8 mouse cellular contexts compared by ENCODE assay signal in the genomic region with DNA sequence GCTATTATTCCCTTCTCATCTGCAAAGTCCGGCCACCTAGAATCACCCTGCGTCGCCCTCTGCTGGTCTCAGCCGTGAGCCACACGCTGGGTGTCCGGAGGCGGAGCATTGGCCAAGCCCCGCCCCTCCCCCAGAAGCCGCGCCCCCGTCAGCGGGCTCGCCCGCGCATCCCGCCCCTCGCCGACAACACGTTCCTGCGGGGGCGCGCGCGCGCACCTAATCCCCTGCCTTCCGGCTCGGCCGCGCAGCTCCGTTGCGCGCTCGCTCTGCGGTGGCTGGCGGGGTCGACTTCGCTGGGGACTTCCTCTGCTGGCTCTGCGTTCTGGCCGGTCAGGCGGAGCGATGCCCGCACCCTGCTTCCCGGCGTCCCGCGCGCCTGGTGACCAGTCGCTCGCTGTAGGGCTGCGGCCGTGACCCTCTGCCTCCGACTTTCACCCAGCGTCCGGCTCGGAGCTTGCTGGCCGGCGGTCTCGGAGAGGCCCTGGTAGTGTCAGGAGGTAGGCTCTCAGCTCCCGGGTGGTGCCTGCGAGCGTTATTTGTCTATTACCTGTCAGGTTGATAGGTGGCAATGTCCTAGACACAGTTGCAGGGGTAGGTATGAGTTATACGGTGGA. TPM values are rescaled to one million over a fixed set of nuclear protein-coding genes. Genes with fewer than 3 reads are reported as not detected.
DNase-seq lines count a peak whose midpoint lies in the region; ATAC-seq lines count a peak whose summit lies in the region.

A gene (plus strand): TSS at position 186 of the 614 bp plus-strand sequence.

- peak; percentile 97 for DNase-seq in ZHBTc4 (ENCODE audit: low read depth, low spot score)
- peak; percentile 82 to 87 for DNase-seq in gastrocnemius, adult 8-10 months (ENCODE audit: low spot score in 2 of 2)
- DNase-seq in induced T-regulatory cell, adult 2 months (ENCODE audit: low read depth): peak; percentile 95
- peak; percentile 56 to 92 for DNase-seq in left cerebral cortex, adult 9 months (ENCODE audit: low spot score in 2 of 2)
- DNase-seq in right cerebral cortex, postnatal 14 days: peak; percentile 95
- peak; percentile 89 to 90 for DNase-seq in urinary bladder, postnatal 36 days (ENCODE audit: low spot score in 2 of 2)

- ATAC-seq in common myeloid progenitor, adult 5-6 weeks (replicated peaks; ENCODE audit: low read depth, poor library complexity, severe bottlenecking): peak; percentile 93
- peak; percentile 96 for ATAC-seq in megakaryocyte progenitor cell, adult 5-6 weeks (replicated peaks; ENCODE audit: poor library complexity)

RNA-seq across cellular contexts. Expression of the gene that starts here (rescaled TPM):
- total RNA-seq in common myeloid progenitor, adult 5-6 weeks (2017): 22.8 and 24.1 TPM in 2 replicates
- total RNA-seq in gastrocnemius, adult 8-10 months (2022): 10 to 100 TPM in 3 of 4 experiments, 1 to 10 TPM in 1; 9.6 to 11.9 (median 11.0) TPM
- 14.7 and 16.0 TPM in 2 replicates for total RNA-seq in megakaryocyte progenitor cell, adult 5-6 weeks (2015)
- 17.6 and 18.8 TPM in 2 replicates for total RNA-seq in megakaryocyte progenitor cell, adult 5-6 weeks (2017)

Comparison
In these comparisons a context has a peak if more than half of its experiments do, and no peak if none do; other contexts are left out.
1. Peak in every context shown above with its lines: DNase-seq and ATAC-seq.